Mouse (Mus musculus) gastrocnemius, adult 8-10 months (tissue): ENCODE measurements around the gene Tfe3. TPM values are rescaled to one million over a fixed set of nuclear protein-coding genes. Genes with fewer than 3 reads are reported as not detected.
"Not testable (repeated sequence)": the region's sequence is repeated elsewhere in the genome, so short reads cannot be mapped to it uniquely, and the experiment has no call there.

ENCODE experiments used
- DNase-seq, 2 experiments: peaks; one replicate each; pipeline ENCODE4 v3.0.0; 2022; ENCODE audit warnings: low spot score in 2 of 2
- total RNA-seq, 4 experiments: library from RNA; stranded (reverse); gene quantifications; 2 replicates each; pipeline ENCODE4 v1.2.4; 2022

Tfe3 gene
- total RNA-seq = 1 to 10 TPM; 6.0 to 8.1 (median 7.6) TPM

DNA sequence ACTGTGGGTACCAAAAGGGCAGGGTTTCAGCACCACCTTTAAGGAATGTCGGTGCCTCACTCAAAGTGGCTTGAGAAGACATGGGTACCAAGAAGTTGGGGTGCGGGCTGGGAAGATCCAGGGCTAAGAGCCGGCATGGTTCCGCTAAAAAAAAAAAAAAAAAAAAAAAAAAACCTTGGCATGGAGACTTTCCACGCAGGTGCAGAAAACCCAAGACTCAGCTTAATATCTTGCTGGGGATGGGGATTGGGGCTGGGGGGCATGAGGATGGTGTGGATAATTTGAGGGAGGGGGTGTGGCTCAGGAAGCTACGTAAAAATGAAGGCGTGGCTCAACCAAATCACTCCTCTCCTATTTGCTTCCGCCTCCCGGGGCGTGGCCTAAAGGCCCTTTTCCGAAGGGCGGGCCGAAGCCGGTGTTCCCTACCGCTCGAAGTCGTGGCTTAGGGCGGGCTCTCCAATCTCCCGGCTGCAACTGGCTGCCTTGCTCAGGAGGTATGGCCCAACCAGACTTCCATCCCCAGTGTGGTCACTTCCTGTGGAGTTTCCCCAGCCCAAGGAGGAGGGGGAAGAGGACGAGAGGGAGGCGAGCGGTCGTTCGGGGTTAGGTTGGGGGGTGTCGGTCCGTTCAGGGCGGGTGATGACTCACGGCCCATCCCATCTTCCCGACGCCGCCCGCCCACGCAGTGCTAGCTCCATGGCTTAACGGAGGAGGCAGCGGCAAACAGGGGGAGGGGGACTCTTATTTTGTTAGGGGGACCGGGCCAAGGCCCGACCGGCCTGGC is at the start of gene Tfe3:
Gene Tfe3, plus strand, starts transcription at position 424 of the 784 bp plus-strand sequence.
- DNase-seq = peak; percentile 84 to 92

DNA sequence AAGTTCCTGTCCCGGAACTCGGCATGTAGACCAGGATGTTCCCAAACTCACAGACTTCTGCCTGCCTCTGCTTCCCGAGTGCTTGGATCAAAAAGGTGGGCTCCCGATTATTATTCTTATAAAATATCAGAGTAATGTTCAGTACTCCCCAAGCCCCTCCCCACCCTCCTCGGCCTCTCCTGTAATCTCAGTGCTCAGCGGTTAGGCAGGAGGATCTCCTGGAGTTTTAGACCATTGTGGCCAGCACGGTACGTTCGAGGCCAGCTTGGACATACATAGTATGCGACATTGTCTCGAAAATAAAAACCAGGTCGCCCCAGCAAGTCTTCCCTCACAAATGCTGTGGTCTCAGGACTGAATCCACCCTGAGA is 48.6 kb upstream of the Tfe3 start:
- DNase-seq = not testable (repeated sequence)

- DNase-seq = peak; percentile 89 to 95
Observed at GRCm38 (mm10) chrX:7714135-7714899, 48.0 kb upstream of the Tfe3 start, which contains the start of gene Wdr45. Gene Wdr45, plus strand, starts transcription at chrX:7714333.

GRCm38 (mm10) chrX:7716058-7716457 is 46.3 kb upstream of the Tfe3 start:
- DNase-seq = not testable (repeated sequence)

DNA sequence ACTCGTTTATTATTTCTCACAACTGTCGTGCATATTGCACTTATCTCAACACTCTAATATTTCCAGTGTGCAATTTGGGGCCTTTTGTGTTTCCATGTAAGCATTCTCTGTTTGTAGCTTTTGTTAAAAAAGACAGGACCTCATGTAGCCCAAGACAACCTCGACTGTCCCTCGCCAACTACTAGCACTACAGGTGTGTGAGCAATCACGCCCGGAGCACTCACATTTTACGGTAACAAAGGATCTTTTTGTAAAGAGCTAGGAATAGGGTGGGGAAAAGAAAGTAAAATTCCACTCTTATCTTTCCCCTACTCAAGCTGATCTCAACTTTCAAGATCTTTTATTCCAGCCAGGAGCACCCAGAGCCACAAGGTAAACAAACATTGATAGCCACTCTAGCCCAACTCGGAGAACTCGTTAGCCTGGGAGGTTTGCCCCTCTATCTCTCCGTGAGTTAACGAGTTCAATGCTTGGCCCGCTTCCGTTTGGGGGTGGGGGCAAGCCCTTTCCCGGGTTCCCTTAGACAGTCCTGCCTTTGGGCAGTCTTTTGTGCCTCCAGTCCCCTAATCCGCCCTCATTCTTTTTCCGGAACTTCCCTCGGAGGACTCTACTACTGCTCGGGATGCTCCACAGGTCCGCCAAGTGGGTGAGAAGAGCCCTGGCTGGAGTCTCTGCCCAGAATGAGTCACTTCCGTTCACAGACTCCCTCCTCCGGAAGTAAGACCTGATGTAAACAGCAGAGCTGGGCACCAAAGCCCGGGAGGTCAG is 40.7 kb upstream of the Tfe3 start, which contains the start of gene Gm45208:
Gene Gm45208, plus strand, starts transcription at position 732 of the 768 bp plus-strand sequence.
- peak; percentile 58 to 64 for DNase-seq

DNA sequence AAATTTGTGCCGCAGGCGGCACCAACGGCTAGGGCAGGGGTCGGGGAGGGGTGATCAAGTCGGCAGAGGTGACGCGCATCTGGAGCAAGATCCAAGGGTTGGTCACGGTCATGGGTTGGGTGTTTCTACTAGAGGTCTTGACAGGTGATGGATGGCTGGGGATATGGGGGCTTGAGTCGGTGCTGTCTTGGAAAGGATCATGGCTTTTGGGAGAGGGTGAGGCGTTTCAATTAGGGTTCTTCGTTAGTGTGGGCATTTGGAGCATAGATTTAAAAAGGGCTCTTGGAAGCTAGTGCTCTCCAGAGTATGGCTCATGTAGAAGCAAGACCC is 40.1 kb upstream of the Tfe3 start:
- no peak for DNase-seq

- DNase-seq = no peak
Observed at GRCm38 (mm10) chrX:7722691-7723090, 39.7 kb upstream of the Tfe3 start.

DNA sequence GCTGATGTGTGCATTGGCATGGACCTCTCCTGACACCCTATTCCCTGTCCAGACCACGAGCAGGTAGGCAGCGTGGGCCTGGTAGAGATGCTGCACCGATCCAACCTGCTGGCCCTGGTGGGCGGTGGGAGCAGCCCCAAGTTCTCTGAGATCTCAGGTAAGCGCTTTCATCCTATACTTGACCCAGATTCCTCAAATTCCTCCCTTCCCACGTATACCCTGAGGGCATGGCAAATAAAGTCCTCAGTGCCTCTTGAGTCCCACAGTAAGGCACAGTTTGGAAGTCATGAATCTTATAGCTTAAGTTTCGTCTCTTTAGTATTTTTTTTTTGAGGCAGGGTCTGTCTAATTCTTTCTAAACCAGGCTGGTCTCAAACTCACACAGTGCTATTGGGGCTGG is 38.2 kb upstream of the Tfe3 start:
- DNase-seq = no peak

- no peak for DNase-seq
Observed at GRCm38 (mm10) chrX:7725841-7726240, 36.5 kb upstream of the Tfe3 start.

GRCm38 (mm10) chrX:7727176-7727575 is 35.2 kb upstream of the Tfe3 start:
- DNase-seq = no peak

DNA sequence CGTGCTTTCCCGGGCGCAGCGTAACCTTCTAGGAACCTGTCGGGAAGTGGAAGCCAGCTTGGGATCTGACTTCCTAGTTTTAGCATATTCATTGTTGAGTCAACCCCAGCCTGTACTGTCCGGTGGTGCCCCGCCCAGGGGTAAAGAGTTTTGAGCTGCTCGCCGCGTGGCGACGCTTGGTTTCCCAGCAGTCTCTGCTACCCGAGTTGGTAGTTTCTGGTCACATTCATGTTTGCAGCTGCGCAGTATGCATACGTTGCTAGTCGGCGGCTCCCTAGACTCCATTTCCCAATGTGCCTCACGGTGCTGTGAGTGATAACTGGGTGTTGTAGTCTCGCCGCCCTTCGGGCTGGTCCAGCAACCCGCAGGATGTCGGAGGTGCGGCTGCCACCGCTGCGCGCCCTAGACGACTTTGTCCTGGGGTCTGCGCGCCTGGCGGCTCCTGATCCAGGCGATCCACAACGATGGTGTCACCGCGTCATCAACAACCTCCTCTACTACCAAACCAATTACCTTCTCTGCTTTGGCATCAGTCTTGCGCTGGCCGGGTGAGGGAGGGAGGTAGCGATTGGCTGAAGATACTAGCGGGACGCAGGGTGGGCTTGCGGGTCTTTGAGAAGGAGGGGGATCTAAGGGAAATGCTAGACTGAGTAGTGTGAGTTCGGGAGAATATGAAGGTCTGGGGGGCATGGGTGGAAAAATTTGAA is 34.0 kb upstream of the Tfe3 start, which contains the start of gene Praf2:
Gene Praf2, plus strand, starts transcription at position 225 of the 707 bp plus-strand sequence.
- DNase-seq = peak; percentile 57 to 66

DNA sequence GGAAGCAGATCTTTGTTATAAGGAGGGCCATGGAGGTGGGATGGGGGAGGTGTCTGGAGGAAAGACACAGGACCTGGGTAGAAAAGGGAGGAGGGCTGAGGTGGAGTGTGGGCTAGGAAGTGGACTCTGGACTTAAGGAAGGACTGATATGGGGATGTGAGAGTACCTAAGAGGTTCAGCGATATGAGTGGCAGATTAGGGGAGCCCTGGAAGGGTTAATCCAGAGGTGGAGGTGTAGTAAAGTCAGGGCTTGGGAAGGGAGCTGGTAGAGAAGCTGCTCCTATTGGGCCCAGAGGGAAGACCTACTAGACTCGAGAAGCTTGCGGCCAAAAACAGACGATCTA is 33.5 kb upstream of the Tfe3 start:
- no peak for DNase-seq

GRCm38 (mm10) chrX:7733571-7734156 is 28.7 kb upstream of the Tfe3 start:
- DNase-seq = peak; percentile 22 to 64

DNA sequence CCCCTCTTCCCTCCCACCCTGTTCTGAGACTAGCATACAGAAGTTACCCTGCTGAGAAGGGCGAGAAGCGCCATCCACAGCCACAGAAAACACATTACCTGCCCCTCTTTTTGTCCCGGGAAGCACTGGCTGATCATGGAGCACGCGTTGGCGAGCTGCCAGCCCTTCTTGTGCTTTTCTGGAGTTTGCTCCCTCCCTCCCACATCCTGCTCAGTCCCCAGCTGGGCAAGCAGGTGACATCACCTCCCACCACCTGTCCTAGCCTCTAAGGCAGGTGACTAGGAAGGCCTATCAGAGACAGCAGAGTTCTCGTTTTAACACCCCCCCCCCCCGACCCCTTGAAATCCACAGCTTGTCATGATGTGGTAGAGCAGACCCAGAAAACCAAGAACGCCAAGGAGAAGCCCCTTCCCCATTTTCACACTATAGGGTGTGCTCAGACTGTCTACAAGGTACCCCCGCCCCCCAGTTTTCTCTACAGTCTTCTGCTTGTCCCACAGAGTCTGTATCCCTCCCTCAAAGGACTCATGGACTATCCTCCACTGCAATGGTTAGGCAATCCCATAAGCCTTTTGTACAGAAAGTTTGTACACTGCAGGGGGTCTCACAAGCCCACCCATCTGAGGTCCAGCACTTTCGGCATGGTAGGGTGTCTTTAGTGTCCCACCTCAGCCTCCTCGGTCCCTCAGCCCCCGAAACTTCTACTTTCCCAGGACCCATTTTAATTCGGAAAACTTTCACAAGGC is 22.9 kb upstream of the Tfe3 start:
- no peak for DNase-seq

DNA sequence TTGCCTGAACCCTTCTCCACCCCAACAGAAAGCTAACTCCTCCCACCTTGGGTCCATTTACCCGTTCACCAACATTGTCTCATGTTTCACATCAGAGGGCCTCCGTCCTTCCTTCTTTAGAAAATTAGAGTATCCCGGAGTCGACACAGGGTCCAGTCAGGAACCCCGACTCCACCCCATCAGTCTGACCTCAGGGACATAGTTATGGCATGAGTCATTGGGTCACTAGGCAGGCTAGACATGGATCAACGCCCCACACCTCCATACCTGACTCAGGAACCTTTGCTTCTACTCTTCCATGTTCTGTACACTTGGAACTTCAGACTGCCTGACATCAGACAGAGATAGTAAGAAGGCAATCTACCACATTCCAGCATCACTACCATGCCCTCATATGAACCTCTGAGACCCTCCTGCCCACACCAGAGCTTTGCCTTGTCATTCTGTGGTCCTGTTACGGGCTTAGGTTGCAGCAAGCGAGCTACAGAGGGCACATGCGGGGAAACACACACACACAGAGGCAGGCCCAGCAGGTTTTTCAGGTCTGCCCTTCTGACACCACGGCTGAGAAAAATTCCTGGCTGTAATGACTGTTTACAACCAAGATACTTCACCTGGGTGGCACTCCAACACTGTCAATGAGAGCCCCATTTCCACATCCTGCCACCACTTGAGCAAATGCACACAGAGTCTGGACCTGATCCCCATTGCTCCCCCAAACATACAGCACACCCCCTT is 22.1 kb upstream of the Tfe3 start:
- no peak for DNase-seq

GRCm38 (mm10) chrX:7741103-7741502 is 21.3 kb upstream of the Tfe3 start:
- no peak for DNase-seq

- no peak for DNase-seq
Observed at GRCm38 (mm10) chrX:7743470-7743869, 18.9 kb upstream of the Tfe3 start.

DNA sequence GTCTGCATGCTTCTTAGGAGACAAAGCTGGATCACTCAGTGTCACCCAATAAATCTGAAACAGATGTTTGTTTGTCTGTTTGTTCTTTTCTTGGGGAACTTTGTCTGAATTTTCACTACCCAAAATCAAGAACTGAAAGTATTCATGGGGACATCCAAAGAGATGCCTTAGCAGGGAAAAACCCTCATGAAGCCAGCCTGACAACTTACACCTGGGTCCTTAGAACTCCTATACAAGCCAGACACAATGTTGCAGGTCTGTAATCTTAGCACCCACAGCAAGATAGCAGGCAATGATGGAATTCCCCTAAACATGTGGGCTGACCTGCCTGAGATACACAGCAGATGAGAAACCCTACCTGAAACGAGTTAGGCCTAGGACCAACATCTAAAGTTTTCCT is 17.4 kb upstream of the Tfe3 start:
- no peak for DNase-seq

- no peak for DNase-seq
Observed at GRCm38 (mm10) chrX:7745429-7745828, 16.9 kb upstream of the Tfe3 start.
